Mouse (Mus musculus) midbrain, embryonic 10.5 days (tissue): ENCODE measurements around the gene Dcst1. TPM values are rescaled to one million over a fixed set of nuclear protein-coding genes. Genes with fewer than 3 reads are reported as not detected.

Experiments
- DNase-seq: peaks from one replicate; pipeline ENCODE4 v3.0.0-alpha.2; 2017; ENCODE audit warnings: low spot score
- H3K27ac ChIP-seq: fragments of 300-500 bp; sonication (generic); replicated peaks from 2 replicates; pipeline ENCODE4 v1.5.1; 2016; ENCODE audit warnings: mild to moderate bottlenecking
- H3K27me3 ChIP-seq: fragments of 300-500 bp; sonication (generic); 2 replicates; pipeline ENCODE4 v1.6.1; 2016; ENCODE audit warnings: low read depth, mild to moderate bottlenecking; ENCODE audit not compliant: poor library complexity, severe bottlenecking
- H3K36me3 ChIP-seq: fragments of 300-500 bp; sonication (generic); 2 replicates; pipeline ENCODE4 v1.6.1; 2016; ENCODE audit warnings: mild to moderate bottlenecking, moderate library complexity
- H3K4me1 ChIP-seq: fragments of 300-500 bp; sonication (generic); 2 replicates; pipeline ENCODE4 v1.6.1; 2016
- H3K4me3 ChIP-seq: fragments of 300-500 bp; sonication (generic); 2 replicates; pipeline ENCODE4 v1.5.1; 2016; ENCODE audit warnings: mild to moderate bottlenecking, moderate library complexity
- H3K9me3 ChIP-seq: fragments of 300-500 bp; sonication (generic); replicated peaks from 2 replicates; pipeline ENCODE4 v1.6.1; 2016; ENCODE audit warnings: mild to moderate bottlenecking
- WGBS: fragments of 180-500 bp; shearing (Covaris S2); methylation state at CpG from one replicate; pipeline ENCODE4 v1.1.7; 2016; 5-methylcytosine and 5-hydroxymethylcytosine counted together
- polyA plus RNA-seq: library from polyadenylated mRNA; unstranded; fragments of >200 nt; fragmentation: Nextera tagmentation; extraction: Ambion mirVana; gene quantifications from 2 replicates; pipeline ENCODE4 v1.2.1, GENCODE M21; 2016

The Dcst1 gene
- polyA plus RNA-seq, 1 experiment from 2014 or later, result 0.11 TPM

GRCm38 (mm10) chr3:89305105-89305504 is 59.9 kb downstream of the Dcst1 start:
- 0 out of 2 replicates have a peak overlapping the region, but pooled peaks have one; percentile 43 for H3K27ac ChIP-seq
- WGBS, result 79% methylated on average over 4 of the region's 4 CpGs
- no peak for DNase-seq
- no peak overlapping the region for H3K4me3 ChIP-seq
- peaks cover 4% of the 10 kb centered on the region for H3K27me3 ChIP-seq
- no peaks in the 10 kb centered on the region for H3K9me3 ChIP-seq
- H3K36me3 ChIP-seq, result no peaks in the 10 kb centered on the region
- H3K4me1 ChIP-seq, result peaks cover 18% of the 10 kb centered on the region

- Histone ChIP-seq H3K36me3 (no peaks in the 10 kb centered on the region), H3K4me1 (peaks cover 24% of the 10 kb centered on the region), H3K27me3 (peaks cover 10% of the 10 kb centered on the region), H3K9me3 (no peaks in the 10 kb centered on the region), H3K27ac (no peak overlapping the region), H3K4me3 (no peak overlapping the region)
- DNase-seq, result no peak
- 59% methylated on average over 6 of the region's 6 CpGs for WGBS
These were observed 60.6 kb downstream of the Dcst1 start for GRCm38 (mm10) chr3:89304440-89304839.

- WGBS, result 69% methylated on average over 2 of the region's 2 CpGs
- no peak for DNase-seq
- no peaks in the 10 kb centered on the region for H3K36me3 ChIP-seq
- peaks cover 26% of the 10 kb centered on the region for H3K27me3 ChIP-seq
- no peak overlapping the region for H3K4me3 ChIP-seq
- peaks cover 13% of the 10 kb centered on the region for H3K4me1 ChIP-seq
- no peak overlapping the region for H3K27ac ChIP-seq
- no peaks in the 10 kb centered on the region for H3K9me3 ChIP-seq
These were observed 64.5 kb downstream of the Dcst1 start for GRCm38 (mm10) chr3:89300514-89300913.

Other genes with a start within 250 kb of the Dcst1 start
- 4.1 and 5.9 TPM in 2 replicates for gene Pklr, start 229.1 kb downstream of the Dcst1 start, polyA plus RNA-seq
- 6.3 and 10.6 TPM in 2 replicates for gene Hcn3, start 205.1 kb downstream of the Dcst1 start, polyA plus RNA-seq
- 33.8 and 34.0 TPM in 2 replicates for gene Clk2, start 200.5 kb downstream of the Dcst1 start, polyA plus RNA-seq
- 99.2 and 104 TPM in 2 replicates for gene Scamp3, start 187.8 kb downstream of the Dcst1 start, polyA plus RNA-seq
- gene Fam189b, start 182.1 kb downstream of the Dcst1 start, polyA plus RNA-seq, result 31.0 and 35.0 TPM in 2 replicates
- gene Gba, start 162.3 kb downstream of the Dcst1 start, polyA plus RNA-seq, result 37.1 and 41.5 TPM in 2 replicates
- gene Thbs3, start 150.1 kb downstream of the Dcst1 start, polyA plus RNA-seq, result 82.2 and 108 TPM in 2 replicates
- gene Mtx1, start 138.2 kb downstream of the Dcst1 start, polyA plus RNA-seq, result 238 TPM in 2 replicates
- gene Muc1, start 136.2 kb downstream of the Dcst1 start, polyA plus RNA-seq, result 1.8 and 3.4 TPM in 2 replicates
- 268 and 282 TPM in 2 replicates for gene Krtcap2, start 119.3 kb downstream of the Dcst1 start, polyA plus RNA-seq
- gene Trim46, start 118.9 kb downstream of the Dcst1 start, polyA plus RNA-seq, result 5.7 and 11.5 TPM in 2 replicates
- gene Dpm3, start 105.9 kb downstream of the Dcst1 start, polyA plus RNA-seq, result 94.9 and 101 TPM in 2 replicates
- 29.8 and 34.3 TPM in 2 replicates for gene Slc50a1, start 94.7 kb downstream of the Dcst1 start, polyA plus RNA-seq
- gene Efna1, start 84.1 kb downstream of the Dcst1 start, polyA plus RNA-seq, result 11.8 TPM in 2 replicates
- 3.9 and 7.0 TPM in 2 replicates for gene Efna3, start 42.3 kb downstream of the Dcst1 start, polyA plus RNA-seq
- gene Efna4, start 27.2 kb downstream of the Dcst1 start, polyA plus RNA-seq, result 20.5 and 21.9 TPM in 2 replicates
- gene Adam15, start 15.3 kb downstream of the Dcst1 start, polyA plus RNA-seq, result 30.5 and 34.9 TPM in 2 replicates
- gene Dcst2, start 3.3 kb downstream of the Dcst1 start, polyA plus RNA-seq, result 0.11 and 0.12 TPM in 2 replicates
- 0.39 and 0.83 TPM in 2 replicates for gene Zbtb7b, start 29.5 kb upstream of the Dcst1 start, polyA plus RNA-seq
- gene Lenep, start 37.5 kb upstream of the Dcst1 start, polyA plus RNA-seq, result 0.68 and 1.2 TPM in 2 replicates
- 27.9 and 34.2 TPM in 2 replicates for gene Flad1, start 46.6 kb upstream of the Dcst1 start, polyA plus RNA-seq
- gene Cks1b, start 53.1 kb upstream of the Dcst1 start, polyA plus RNA-seq, result 540 and 645 TPM in 2 replicates
- 51.8 TPM in 2 replicates for gene Shc1, start 53.2 kb upstream of the Dcst1 start, polyA plus RNA-seq
- gene Pygo2, start 65.0 kb upstream of the Dcst1 start, polyA plus RNA-seq, result 41.9 and 43.3 TPM in 2 replicates
- gene Pbxip1, start 71.5 kb upstream of the Dcst1 start, polyA plus RNA-seq, result 18.6 and 19.9 TPM in 2 replicates
- 79.0 and 79.2 TPM in 2 replicates for gene Pmvk, start 89.3 kb upstream of the Dcst1 start, polyA plus RNA-seq
- gene Kcnn3, start 154.9 kb upstream of the Dcst1 start, polyA plus RNA-seq, result 0.68 and 1.1 TPM in 2 replicates